26 mouse cellular contexts compared by ENCODE assay signal in the genomic region with DNA sequence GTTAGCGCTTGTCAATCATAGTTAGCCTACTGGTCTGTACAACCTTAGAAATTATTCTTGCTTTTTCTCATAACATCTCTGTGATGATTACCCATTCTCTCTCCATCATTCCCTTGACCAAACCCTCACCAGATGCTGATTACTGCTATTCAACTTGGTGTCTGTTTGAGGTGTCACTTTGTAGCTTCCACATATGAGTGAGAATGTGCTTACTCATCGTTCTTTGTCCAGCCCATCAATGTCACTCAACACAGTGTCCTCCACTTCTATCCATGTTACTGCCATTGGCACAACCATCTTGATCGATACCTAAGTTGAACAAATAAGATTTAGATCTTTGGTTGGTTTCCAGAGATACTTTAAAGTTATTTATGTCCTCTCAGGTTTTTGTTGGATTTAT.
"Had no signal": no experiment of that assay in that cellular context is flagged by ENCODE, and none has a peak within 500 bp of the region (broad histone marks: within the 10 kb centered on the region; RNA-seq: fewer than 3 reads in every experiment).

No protein-coding gene starts in this region.

- H3K27me3 ChIP-seq: embryonic facial prominence, embryonic 12.5 days; embryonic facial prominence, embryonic 13.5 days; embryonic facial prominence, embryonic 15.5 days; forebrain, embryonic 12.5 days; forebrain, embryonic 13.5 days; forebrain, embryonic 15.5 days had no signal

- H3K36me3 ChIP-seq: embryonic facial prominence, embryonic 10.5 days; embryonic facial prominence, embryonic 12.5 days; embryonic facial prominence, embryonic 13.5 days; embryonic facial prominence, embryonic 15.5 days; forebrain, embryonic 10.5 days; forebrain, embryonic 12.5 days; forebrain, embryonic 15.5 days had no signal

- H3K4me2 ChIP-seq: embryonic facial prominence, embryonic 12.5 days; embryonic facial prominence, embryonic 13.5 days; embryonic facial prominence, embryonic 15.5 days; forebrain, embryonic 12.5 days; forebrain, embryonic 13.5 days; forebrain, embryonic 15.5 days had no signal

- H3K27ac ChIP-seq: embryonic facial prominence, embryonic 10.5 days; embryonic facial prominence, embryonic 12.5 days; embryonic facial prominence, embryonic 13.5 days; embryonic facial prominence, embryonic 15.5 days; forebrain, embryonic 10.5 days; forebrain, embryonic 12.5 days; forebrain, embryonic 13.5 days; forebrain, embryonic 15.5 days; gastrocnemius, adult 2 months; heart, adult 2 months had no signal

- H3K9ac ChIP-seq: embryonic facial prominence, embryonic 12.5 days; embryonic facial prominence, embryonic 13.5 days; embryonic facial prominence, embryonic 15.5 days; forebrain, embryonic 12.5 days; forebrain, embryonic 13.5 days; forebrain, embryonic 15.5 days; forebrain, postnatal 0 days had no signal

- H3K9me3 ChIP-seq: embryonic facial prominence, embryonic 10.5 days; embryonic facial prominence, embryonic 12.5 days; embryonic facial prominence, embryonic 13.5 days; embryonic facial prominence, embryonic 15.5 days; forebrain, embryonic 10.5 days; forebrain, embryonic 12.5 days; forebrain, embryonic 13.5 days; forebrain, embryonic 15.5 days had no signal

- H3K4me3 ChIP-seq: embryonic facial prominence, embryonic 10.5 days; embryonic facial prominence, embryonic 12.5 days; embryonic facial prominence, embryonic 13.5 days; embryonic facial prominence, embryonic 15.5 days; erythroblast, embryonic 14.5 days; forebrain, embryonic 10.5 days; forebrain, embryonic 12.5 days; forebrain, embryonic 13.5 days; forebrain, embryonic 15.5 days; gastrocnemius, adult 2 months; heart, adult 2 months had no signal

- ATAC-seq: forebrain, embryonic 13.5 days; forebrain, embryonic 14.5 days; forebrain, embryonic 15.5 days; forebrain, embryonic 16.5 days; forebrain, postnatal 0 days had no signal

- H3K4me1 ChIP-seq: embryonic facial prominence, embryonic 10.5 days; embryonic facial prominence, embryonic 12.5 days; embryonic facial prominence, embryonic 13.5 days; embryonic facial prominence, embryonic 15.5 days; forebrain, embryonic 10.5 days; forebrain, embryonic 12.5 days; forebrain, embryonic 13.5 days; forebrain, embryonic 15.5 days had no signal

- DNase-seq: cerebellum, adult 9-10 months; cerebellum, adult 9-11 months; cerebellum, postnatal 10 days; cerebellum, postnatal 14 days; cerebellum, postnatal 25 days; cerebellum, postnatal 36 days; embryo, embryonic 11 days; forebrain, postnatal 0 days; gastrocnemius, adult 2 months; gastrocnemius, postnatal 10 days; gastrocnemius, postnatal 14 days; gastrocnemius, postnatal 25 days; gastrocnemius, postnatal 36 days; heart, adult 18-20 months; heart, adult 2 months had no signal
